Mouse (Mus musculus): ENCODE measurements at regions not wholly inside any gene's neighbourhood (a gene's known extent, or its start where the extent isn't known, plus 50 kb on each side); places are given as distances from the start of the nearest gene placed in this dataset.

- no peak for ATAC-seq (replicated peaks; ENCODE audit: low read depth, poor library complexity, severe bottlenecking)
Observed at GRCm38 (mm10) chr4:153321085-153321484, 161.5 kb downstream of the Ajap1 start.

GRCm38 (mm10) chr4:153320602-153321001, 162.0 kb downstream of the Ajap1 start:
- ATAC-seq (replicated peaks; ENCODE audit: low read depth, poor library complexity, severe bottlenecking): no peak

DNA sequence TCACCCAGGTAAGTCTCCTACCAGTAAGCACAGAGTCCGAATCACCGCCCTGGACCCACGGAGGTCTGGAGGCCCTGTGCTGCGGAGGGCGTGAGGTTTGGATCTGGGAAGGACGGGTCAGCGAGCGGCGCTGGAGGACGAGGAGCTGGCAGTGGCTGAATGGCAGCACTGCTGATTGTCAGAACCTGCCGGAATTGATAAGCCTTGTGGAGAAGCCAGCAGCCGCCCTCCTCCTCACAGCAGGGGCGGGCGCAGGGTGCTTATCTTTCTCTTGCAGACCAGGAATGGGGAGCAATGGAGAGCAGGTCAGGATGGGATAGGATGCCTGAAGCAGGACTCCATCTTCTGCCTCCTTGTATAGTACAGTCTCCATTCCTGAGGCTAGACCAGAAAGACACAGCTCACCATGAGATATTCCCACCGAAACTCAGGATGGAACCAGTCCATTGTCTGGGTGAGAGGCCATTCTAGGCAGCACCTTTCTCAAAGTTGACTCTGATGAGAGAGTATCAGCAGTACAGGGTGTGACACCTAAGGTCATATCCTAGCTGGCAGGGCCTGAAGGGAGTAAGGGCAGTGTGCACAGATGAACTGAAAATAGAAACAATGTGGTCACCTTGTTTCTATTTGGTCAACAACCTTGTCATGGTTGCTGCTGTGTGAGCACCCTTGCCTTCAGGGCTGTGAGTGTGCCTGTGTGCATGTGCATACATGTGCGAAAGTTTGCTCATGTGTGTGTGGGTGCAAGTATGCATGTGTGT, 165.5 kb downstream of the Ajap1 start:
- no peak for ATAC-seq (replicated peaks; ENCODE audit: low read depth, poor library complexity, severe bottlenecking)

- ATAC-seq (replicated peaks; ENCODE audit: low read depth, poor library complexity, severe bottlenecking): no peak
Observed at GRCm38 (mm10) chr4:153316519-153316918, 166.1 kb downstream of the Ajap1 start.

DNA sequence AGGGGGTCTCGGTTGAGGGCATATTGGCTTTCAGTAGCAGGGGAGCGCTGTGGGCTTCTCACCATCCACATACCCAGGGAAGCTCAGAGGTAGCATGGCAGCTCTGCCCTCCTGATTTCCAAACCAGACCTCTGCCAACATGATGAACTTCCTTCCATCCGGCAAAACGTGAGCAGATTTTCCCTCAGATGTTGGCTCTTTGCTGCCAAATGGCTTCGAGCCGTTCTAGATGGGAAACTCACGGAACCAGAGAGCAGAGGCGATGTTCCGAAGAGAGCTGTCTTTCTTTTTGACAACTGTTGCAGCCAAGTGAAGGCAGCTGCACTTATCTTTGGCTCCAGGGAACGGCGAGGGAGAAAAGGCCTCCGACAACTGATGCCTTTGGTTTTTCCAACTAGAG, 168.7 kb downstream of the Ajap1 start:
- no peak for ATAC-seq (replicated peaks; ENCODE audit: low read depth, poor library complexity, severe bottlenecking)

DNA sequence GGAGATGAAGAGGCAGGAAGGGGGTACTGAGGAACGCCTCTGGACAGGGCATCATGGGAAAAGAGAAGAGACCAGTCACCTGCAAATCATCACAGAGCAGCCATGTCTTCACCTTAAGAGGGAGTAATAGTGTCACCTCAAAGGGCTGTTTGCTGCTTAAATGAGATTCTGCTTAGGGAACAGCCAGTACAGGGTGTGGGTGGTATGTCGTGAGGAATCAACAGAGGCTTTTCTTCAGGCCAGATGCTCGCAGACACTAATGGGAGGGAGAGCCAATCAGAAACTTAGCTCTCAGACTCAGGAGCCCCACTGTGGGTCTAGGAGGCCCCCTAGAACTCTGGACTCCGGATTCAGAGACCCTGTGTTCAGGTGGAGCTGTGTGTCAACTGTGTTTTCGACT, 171.0 kb downstream of the Ajap1 start:
- no peak for ATAC-seq (replicated peaks; ENCODE audit: low read depth, poor library complexity, severe bottlenecking)

- no peak for ATAC-seq (replicated peaks; ENCODE audit: low read depth, poor library complexity, severe bottlenecking)
Observed at GRCm38 (mm10) chr4:153310641-153311040, 172.0 kb downstream of the Ajap1 start.

DNA sequence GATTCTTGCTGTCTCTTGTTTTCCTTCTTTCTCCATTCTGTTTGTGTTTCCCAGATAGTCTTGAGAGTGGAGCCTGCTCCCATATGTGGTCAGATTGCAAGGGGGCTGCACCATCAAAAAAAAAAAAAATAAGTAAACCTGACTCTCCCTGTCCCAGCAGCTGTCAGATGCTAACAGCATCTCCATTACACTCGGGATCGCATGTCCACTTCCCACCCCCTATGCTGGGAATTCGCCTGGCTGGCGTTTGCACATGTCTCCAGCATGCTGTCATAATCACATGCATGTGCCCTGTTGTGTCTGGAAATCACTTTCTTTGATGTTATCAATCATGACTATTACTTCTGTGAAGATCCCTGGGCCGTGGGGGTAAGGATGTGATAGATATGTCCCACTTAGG, 179.1 kb downstream of the Ajap1 start:
- no peak for ATAC-seq (replicated peaks; ENCODE audit: low read depth, poor library complexity, severe bottlenecking)

DNA sequence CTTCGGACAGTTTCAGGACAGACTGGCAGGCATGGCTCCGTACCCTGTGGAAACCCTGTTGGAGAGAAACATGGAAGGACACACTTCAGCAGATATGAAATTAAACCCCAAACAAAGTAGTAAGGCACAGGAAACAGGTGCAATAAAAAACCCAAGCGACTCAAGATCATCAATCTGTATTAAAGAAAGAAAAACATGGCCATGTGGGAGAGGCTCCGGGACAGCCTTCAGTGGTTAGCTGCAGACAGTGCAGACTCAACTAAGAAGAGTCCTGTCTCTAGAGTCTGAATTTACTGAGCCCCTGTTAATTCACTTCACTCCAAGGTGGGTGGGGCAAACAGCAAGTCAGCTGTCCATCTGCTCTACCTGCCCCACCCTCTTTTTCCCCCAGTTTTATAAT, 179.8 kb downstream of the Ajap1 start:
- no peak for ATAC-seq (replicated peaks; ENCODE audit: low read depth, poor library complexity, severe bottlenecking)

GRCm38 (mm10) chr4:153298277-153298676, 184.3 kb downstream of the Ajap1 start:
- ATAC-seq (replicated peaks; ENCODE audit: low read depth, poor library complexity, severe bottlenecking): no peak

GRCm38 (mm10) chr4:153294828-153295227, 187.8 kb downstream of the Ajap1 start:
- ATAC-seq (replicated peaks; ENCODE audit: low read depth, poor library complexity, severe bottlenecking): no peak

- ATAC-seq (replicated peaks; ENCODE audit: low read depth, poor library complexity, severe bottlenecking): no peak
Observed at GRCm38 (mm10) chr4:153293137-153293536, 189.5 kb downstream of the Ajap1 start.

DNA sequence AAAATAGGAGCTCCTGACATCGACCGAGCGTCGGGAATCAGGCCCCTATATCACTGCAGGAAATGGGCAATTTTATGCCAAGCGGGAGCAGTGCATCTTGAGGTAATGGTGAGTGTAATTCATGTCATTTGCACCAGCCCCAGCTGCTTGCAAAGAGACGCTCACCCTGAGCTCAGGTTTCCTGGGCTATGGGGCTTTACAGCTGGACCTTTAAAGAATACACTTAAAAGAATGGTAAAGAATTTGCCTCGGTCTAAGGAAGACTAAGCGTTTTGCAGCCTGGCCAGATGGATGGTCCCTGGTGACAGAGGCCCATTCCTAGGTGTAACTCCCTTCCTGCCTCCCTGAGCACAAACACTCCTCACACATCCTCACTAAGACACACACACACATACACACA, 194.2 kb downstream of the Ajap1 start:
- ATAC-seq (replicated peaks; ENCODE audit: low read depth, poor library complexity, severe bottlenecking): no peak

DNA sequence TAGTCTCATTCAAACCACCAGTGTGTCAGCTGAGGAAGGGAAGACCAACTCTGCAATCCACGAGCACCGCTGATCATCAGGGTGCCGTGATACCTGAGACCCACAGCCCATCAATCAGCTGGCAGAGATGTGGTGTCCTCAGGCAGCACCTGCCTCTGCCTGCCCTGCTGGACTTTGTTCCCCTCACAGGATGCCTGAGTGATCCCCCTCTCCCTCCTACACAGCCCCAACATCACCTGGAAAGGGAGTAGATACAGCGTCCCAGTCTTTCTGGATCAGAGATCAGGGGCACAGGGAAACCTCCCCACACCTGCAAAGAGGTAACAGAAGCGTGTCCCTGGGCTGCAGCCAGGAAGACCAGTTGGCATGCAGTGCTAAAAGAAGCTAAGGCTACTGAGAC, 198.4 kb downstream of the Ajap1 start:
- no peak for ATAC-seq (replicated peaks; ENCODE audit: low read depth, poor library complexity, severe bottlenecking)

DNA sequence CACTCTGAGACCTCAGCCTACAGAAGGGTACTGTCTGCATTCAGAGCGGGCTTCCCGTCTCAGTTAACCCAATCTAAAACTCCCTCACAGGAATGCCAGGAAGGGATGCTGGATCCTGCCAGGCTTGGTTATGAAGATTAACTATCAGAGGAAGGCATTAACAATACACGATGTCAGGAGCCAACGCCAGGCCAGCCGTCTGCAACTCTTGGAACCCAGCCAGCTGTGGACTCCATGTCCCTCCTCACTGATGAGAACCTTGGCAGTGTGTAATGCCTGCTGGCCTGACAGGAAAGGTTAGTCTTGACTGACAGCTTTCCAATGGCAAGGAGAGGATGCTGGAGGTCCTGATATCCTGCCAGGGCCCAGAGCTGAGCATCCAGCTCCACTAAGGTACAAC, 206.0 kb downstream of the Ajap1 start:
- ATAC-seq (replicated peaks; ENCODE audit: low read depth, poor library complexity, severe bottlenecking): no peak

GRCm38 (mm10) chr4:153271376-153271775, 211.2 kb downstream of the Ajap1 start:
- no peak for ATAC-seq (replicated peaks; ENCODE audit: low read depth, poor library complexity, severe bottlenecking)

DNA sequence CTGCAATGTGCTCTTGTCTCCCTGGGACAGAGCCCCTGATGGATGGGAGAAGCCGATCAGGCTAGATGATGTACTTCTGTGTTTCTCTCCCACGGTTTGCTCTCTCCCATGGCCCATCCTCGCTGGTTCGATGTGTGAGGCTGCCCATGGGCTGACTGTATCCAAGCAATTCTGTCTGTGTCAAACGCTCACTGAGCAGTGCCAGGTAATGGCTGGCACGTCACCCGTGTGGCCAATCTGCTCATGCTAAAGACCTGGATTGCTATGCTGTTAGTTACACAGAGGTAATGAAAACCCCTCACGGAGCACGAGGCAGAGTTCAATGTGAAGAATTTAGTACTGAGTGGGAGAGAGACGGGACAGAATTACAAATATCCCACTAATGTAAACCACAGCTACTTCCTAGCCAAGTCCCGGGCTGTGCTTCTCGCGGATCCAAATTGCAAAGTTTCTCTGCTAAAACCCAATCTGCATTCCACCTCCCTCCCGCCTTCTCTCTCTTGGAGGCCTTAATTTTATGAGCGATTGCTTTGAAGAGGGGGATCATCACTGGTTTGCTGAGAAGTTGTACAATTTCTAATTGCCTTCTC, 219.3 kb downstream of the Ajap1 start:
- no peak for ATAC-seq (replicated peaks; ENCODE audit: low read depth, poor library complexity, severe bottlenecking)

- no peak for ATAC-seq (replicated peaks; ENCODE audit: low read depth, poor library complexity, severe bottlenecking)
Observed at GRCm38 (mm10) chr4:153260941-153261557, 221.6 kb downstream of the Ajap1 start.

- ATAC-seq (replicated peaks; ENCODE audit: low read depth, poor library complexity, severe bottlenecking): no peak
Observed at GRCm38 (mm10) chr4:153251943-153252342, 230.7 kb downstream of the Ajap1 start.

DNA sequence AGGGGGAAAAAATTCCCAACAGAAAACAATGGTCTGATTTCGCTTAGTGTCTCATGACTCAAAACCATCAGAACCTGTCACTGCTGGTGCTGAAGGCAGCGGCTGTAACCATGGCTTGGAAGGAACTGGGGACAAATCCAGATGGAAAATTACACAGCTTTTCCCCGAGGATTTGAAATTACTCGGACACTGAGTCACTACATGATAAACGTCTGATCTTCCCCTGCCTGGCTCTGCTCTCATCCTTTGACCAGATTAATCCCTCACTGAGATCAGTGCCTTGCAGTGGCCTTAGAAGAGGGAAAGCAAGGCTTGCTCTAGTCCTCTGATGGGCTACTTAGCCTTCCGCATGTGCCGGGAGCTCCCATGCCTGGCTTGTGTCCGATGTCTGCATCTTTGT, 231.3 kb downstream of the Ajap1 start:
- ATAC-seq (replicated peaks; ENCODE audit: low read depth, poor library complexity, severe bottlenecking): no peak

DNA sequence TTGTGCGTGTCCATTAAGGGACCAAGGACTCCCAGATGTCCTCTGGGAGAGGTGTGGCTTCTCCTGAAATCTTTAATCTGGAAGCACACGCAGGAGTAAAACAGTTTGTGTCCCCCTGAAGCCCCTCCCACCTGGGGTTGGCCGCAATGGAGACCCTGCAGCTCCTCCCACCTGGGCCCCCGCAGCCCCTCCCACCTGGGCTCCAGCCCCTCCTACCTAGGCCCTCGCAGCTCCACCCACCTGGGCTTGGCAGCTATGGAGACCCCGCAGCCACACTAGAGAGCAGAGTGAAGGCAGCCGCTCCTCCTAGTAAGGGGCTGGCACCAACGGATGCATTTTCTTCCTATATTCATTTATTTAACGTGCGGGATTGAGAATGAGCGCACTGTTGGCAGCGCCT, 245.9 kb downstream of the Ajap1 start:
- ATAC-seq (replicated peaks; ENCODE audit: low read depth, poor library complexity, severe bottlenecking): no peak

GRCm38 (mm10) chr4:153233762-153234161, 248.8 kb downstream of the Ajap1 start:
- no peak for ATAC-seq (replicated peaks; ENCODE audit: low read depth, poor library complexity, severe bottlenecking)

Data from common myeloid progenitor, adult 5-6 weeks (primary cell).